Mouse (Mus musculus): ENCODE data around the gene Fnbp1l. TPM values are rescaled to one million over a fixed set of nuclear protein-coding genes. Genes with fewer than 3 reads are reported as not detected.
A peak's percentile ranks its signal among the peaks of the same experiment; 100 is the strongest.

The Fnbp1l gene
- total RNA-seq, 2 experiments from 2014 or later, result 32.5 to 33.9 TPM

DNA sequence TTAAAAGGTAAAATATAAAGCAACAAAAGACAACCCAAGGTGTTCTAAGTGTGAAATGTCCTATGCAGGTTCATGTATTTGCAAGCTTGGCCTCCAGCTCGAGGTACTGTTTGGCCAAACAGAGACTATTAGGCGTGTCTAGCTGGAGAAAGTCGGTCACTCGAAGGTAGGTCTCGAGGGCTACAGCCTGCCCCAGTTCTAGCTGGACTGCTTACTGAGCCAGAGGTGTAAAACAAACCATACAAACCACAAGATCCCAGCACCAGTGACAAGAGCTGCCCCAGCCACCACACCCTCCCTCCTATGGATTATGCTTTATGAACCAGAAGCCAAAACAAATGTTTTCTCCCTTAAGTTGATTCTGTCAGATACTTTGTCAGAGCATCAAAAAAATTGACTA, 7.8 kb downstream of the Fnbp1l start:
- DNase-seq (ENCODE audit: extremely low spot score in 1 of 2, low spot score in 1 of 2), result no peak

DNA sequence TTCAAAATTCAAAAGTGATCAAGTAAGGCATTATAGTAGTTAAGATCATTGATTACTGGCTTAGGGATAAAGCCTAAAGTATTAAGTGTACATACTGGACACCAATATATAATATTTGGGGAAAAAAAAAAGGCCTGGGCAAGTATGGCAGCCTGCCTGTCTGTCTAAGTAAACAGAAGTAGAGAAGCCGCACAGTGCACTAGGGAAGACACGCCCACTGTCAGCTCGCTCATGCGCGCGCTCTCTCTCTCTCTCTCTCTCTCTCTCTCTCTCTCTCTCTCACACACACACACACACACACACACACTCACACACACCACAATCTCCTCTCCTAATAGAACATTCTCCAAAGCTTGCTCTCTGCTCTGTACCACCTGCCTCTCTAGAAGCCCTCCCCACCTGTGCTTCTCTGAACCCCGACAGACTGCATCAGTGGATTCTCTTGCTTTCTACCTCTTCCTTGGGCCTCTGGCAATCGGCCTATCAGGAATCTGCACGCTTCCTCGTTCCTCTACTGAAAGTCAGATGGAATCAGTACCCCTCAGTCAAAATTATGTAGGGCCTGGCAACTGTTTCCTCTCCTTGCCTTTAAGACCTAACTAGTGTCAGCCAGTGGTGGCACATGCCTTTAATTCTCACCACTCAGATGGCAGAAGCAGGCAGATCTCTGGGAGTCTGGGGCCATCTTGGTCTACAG, 13.3 kb downstream of the Fnbp1l start:
- DNase-seq (ENCODE audit: extremely low spot score in 1 of 2, low spot score in 1 of 2), result no peak

DNA sequence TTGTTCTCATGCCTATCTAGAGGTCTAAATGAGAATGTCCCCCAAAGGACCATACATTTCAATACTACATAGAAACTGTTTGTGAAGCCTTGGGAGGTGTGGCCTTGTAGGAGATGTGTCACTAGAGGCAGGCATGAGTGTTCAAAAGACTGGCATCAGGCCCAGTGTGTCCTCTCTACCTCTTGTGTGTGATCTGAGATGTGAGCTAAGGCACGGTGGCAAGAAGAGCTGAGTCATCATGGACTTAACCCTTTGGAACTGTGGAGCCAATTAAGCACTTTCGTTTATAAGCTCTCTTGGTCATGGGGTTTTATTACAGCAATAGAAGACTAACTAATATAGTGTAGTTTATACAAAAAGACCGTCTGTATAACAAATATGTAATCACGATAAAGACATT, 16.3 kb downstream of the Fnbp1l start:
- DNase-seq (ENCODE audit: extremely low spot score in 1 of 2, low spot score in 1 of 2), result no peak

DNA sequence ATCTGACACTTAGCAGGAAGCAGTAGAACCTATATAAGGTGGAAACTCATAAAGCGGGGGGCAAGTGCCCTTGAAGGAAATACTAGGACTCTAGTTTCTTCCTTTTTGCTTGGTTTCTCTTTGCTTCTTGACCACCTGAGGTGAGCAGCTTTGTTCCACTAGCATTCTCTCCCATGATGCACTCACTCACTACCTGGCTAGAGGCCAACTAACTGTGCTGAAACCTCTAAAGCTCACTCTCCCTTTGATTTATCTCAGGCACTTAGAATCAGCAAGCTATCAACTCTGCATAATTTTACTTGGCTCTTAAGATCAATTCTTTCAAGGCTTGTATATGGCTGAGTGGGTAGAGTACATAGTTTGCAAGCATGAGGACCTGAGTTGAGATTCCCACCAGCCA, 17.1 kb downstream of the Fnbp1l start:
- DNase-seq (ENCODE audit: extremely low spot score in 1 of 2, low spot score in 1 of 2), result no peak

DNA sequence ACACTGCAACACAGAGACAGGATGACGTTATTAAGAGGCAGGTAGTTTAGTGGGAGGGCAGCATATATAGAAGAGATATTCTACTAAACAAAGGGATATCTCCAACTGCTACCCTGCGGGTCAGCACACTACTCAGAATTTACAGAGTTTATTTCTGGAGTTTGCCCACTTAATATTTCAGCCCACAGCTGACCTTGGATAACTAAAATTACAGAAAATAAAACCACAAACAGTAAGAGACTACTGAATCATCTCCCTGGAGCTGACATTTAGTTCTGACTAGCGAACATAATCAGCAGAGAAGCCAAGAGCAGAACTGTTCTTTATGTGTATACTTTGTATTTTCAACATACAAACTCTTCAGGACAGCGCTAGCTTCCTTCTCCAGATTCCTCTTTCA, 20.2 kb downstream of the Fnbp1l start:
- no peak for DNase-seq (ENCODE audit: extremely low spot score in 1 of 2, low spot score in 1 of 2)

DNA sequence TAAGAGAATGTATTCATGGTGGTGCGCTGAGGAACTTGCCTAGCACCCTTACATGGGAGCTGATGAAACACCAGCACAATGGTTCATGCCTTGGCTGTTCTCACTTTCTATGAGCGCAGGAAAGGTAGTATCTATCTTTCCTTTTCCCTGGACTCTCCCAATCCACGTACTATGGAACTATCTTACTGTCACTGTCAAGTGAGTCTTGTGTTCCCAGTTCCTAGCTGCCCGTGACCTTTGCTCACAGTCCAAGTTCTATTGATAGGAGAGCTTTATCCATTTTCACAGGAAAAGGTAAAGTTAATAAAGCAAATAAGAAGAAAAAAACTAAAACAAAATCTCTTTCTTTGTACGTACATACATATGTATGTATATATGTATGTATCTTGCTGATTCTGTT, 28.7 kb downstream of the Fnbp1l start:
- no peak for DNase-seq (ENCODE audit: extremely low spot score in 1 of 2, low spot score in 1 of 2)

DNA sequence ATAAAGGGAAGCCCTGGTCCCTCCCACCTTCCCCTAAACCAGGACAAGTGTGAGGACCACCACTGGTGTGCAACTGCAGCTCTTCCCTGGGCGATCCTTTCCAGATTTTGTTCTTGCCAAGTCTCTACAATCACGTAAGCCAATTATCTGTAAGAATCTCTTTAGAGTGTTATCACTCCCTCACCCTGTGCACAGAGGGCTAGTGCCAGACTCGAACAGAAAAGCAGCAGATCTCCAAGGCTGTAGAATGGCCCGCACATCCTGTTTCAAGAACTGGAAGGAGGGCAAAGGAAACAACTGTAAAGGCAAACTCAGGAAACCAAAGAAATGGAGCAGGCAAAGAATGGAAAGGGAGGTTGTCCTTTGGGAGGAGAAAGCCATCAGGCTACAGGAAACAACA, 29.2 kb downstream of the Fnbp1l start:
- no peak for DNase-seq (ENCODE audit: extremely low spot score in 1 of 2, low spot score in 1 of 2)

DNA sequence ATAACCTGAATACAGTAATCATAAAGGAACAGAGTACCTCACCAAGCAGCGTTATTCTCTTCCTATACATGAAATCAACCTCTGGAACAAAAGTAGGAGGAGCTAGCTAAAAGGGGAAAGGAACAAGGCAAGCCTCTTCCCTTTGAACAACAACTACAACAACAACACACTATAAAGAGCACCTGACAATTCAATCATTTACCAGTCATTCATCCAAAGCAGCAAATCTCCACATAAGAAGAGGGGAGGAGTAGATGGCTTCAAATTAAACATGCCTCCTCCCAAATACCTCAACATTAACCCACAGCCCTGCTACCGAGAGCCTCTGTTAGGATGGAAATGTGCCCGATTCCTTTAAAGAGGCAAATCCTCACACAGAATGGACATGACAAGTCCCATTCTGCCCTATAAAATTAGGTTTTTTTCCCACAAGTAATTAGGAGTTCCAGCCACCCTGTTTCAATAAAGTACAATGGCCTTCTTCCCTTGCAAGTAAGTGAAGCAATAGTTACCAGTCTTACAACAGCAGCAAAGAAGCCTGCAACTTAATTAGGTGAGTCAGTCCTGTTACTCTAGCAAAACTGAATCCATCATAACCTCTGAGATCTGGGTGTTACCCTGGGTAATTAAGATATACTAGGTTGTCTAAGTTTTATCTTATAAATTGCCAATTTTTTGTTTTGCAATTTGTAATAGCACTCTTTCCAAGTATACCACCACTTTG, 32.4 kb downstream of the Fnbp1l start:
- DNase-seq (ENCODE audit: extremely low spot score in 1 of 2, low spot score in 1 of 2), result no peak

DNA sequence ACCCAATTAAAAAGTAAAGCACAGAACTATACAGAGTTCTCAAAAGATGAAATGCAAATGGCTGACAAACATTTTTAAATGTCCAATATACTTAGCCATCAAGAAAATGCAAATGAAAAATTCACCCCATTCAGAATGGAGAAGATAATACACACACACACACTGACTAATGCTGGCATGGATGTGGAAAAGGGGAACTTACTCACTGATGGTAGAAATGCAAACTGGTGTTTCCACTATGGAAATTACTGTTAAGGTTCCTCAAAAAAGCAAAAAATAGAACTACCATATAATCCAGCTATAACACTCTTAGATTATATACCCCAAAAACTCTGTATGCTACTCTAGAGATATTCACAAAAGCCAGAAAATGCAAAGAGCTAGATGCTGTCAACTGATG, 42.2 kb downstream of the Fnbp1l start:
- no peak for DNase-seq (ENCODE audit: extremely low spot score in 1 of 2, low spot score in 1 of 2)

DNA sequence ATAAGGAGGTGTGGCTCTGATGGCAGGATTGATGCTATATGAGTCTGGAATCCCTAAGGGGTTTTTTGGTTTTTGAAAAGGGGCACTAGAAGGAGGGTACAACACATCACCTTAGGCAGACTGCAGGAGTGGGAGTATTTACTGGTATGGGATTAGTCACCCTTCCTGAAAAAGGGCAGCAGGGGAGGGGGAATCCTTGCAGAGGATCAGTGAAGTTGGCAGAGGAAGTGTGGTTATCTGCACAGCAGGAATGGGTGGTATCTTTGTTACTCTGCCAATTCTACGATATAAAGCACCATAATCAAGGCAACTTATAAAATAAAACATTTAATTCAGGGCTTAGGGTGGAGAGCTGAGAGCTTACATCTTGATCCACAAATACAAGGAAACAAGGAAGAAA, 44.6 kb downstream of the Fnbp1l start:
- no peak for DNase-seq (ENCODE audit: extremely low spot score in 1 of 2, low spot score in 1 of 2)

DNA sequence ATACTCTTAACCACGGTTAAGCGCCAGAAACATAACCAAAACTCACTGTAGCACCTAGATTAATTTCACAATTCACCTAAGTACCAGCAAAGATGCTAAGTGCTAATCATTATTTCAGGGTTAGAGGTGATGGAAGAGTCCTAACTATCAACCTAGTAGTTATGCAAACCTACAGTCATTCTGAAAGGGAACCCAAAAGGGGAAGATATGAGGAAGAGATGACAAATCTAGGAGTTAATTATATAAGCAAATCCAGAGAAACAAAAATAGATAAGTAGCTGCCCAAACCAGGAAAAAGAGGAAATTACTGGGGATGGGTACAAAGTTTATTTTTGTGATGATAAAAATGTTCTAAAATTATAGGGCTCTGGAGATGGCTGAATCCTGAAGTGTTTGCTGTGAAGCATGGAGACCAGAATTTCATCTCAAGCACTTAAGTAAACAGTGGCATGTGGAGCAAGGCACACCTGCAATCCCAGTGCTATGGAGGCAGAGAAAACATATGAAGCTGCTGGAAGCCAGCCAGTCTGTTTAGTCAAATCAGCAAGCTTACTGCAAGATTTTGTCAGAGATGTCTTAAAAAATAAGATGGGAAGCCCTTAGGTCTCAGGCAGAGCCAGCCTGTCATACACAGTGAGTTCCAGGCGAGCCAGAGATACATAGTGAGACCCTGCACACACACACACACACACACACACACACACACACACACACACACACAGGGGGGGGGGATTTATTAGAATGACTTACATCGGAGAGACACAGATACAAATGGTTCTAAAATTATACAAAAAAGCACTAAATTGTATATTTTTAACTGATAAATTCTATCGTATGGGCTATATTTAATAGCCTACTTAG, 45.9 kb downstream of the Fnbp1l start:
- peak in 1 of 2 experiments; percentile 11 for DNase-seq (ENCODE audit: extremely low spot score in 1 of 2, low spot score in 1 of 2)

DNA sequence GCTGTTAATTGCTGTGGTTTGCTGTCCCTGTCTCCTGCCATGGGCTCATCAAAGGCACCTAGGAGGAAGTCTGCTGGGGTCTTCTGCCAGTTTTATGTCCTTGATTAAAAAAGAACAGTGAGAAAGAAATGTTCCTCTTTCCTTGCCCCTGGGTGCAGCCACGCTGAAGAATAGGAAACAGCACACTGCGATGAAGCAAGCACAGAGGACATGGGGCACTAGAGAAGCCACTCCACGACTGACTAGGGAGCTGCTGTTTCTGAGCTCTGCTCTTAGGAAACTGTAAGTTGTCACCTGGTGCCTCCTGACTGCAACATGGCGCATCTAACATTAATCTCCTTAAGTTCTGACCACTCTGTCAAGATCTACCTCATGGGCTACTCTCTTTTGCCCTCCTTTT, 53.0 kb downstream of the Fnbp1l start:
- DNase-seq (ENCODE audit: extremely low spot score in 1 of 2, low spot score in 1 of 2), result no peak

DNA sequence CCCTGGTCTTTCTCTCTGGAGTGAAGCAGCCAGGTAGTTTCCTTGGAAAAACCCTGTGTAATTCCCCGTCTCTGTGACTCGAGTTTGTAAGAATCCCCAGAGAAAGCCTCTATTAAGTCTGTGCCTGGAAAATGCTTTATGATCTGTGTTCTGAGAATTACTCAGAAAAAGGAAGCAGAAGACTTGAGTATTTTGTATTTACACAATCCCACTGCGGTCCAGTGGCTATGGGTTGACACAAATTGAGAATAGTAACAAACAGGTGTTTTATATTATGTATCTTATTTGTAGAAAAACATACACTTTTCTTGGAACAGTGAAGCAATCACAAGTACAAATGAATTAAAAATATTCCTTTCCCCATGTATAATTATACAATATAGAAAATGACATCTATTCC, 53.4 kb downstream of the Fnbp1l start:
- DNase-seq (ENCODE audit: extremely low spot score in 1 of 2, low spot score in 1 of 2), result no peak

DNA sequence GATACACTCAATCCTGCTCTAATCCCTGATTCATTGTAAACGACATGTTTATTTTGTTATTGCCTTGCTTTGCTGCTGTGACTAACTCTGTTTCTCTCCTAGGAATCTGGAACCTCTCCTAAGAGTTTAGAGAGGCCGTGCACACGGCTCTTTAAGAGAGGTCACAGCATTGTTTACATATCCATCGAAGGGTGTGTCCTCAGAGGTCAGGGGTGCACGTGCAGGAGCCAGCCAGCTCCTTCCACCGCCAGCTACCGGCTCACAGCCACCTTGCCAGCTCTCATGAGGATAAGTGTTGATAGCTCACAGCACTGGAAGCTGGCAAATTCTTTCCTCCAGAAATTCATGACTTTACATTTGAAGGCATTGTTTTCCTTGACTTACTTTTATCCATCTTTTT, 54.2 kb downstream of the Fnbp1l start:
- no peak for DNase-seq (ENCODE audit: extremely low spot score in 1 of 2, low spot score in 1 of 2)

DNA sequence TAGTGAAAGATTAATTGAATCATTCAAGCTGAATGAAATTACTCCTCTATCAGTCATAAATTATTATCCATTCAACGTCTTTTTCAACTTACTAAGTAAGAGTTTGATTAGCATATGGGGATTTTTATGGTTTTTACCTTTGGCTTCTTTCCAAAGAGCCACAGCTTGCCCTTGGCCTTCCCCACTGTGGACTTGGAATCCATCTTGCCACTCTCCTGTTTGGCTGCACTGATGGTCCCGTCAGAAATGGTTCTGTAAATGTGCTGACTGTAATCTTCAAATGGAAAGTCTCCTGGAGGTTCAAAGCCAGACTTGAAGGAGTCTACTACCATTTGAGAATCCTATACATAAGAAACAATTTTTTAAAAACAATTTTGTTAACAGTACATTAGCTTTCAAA, 61.7 kb downstream of the Fnbp1l start:
- DNase-seq (ENCODE audit: extremely low spot score in 1 of 2, low spot score in 1 of 2), result no peak

DNA sequence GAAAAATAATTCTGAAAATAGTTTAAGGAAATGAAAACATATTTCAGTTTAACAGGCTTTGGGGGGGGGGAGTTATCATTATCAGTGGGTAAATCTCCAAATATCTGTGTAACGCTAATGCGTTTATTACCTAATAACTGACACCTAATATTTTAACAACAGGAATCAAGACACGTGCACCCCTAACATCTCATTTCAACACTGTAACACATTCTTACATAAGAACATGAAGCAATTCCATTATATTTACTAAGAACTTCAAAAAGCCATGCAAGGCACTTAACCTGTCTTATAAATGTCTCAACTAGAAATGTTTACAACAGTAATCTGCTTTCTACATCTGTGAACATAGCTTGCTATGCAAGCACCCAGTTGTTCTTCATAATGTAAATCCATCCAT, 68.3 kb downstream of the Fnbp1l start:
- no peak for DNase-seq (ENCODE audit: extremely low spot score in 1 of 2, low spot score in 1 of 2)

DNA sequence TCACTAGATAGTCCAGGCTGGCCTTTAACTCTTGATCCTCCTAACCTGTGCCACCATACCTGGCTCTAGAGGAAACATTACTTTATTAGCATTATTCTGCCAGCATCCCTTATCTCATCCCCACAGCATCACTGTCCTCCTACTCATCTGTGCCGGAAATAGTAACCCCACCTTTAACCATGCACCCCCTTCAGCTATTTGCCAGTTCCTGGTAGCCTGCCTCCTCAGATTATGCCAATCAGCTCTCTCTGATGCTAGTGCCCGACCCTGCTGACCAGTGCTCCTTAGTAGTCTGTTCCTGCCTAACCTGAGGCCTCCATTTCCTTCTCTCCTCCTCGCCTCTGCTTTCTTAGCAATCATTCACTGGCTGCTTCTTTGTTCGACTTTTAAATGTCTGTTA, 72.0 kb downstream of the Fnbp1l start:
- DNase-seq (ENCODE audit: extremely low spot score in 1 of 2, low spot score in 1 of 2), result no peak

DNA sequence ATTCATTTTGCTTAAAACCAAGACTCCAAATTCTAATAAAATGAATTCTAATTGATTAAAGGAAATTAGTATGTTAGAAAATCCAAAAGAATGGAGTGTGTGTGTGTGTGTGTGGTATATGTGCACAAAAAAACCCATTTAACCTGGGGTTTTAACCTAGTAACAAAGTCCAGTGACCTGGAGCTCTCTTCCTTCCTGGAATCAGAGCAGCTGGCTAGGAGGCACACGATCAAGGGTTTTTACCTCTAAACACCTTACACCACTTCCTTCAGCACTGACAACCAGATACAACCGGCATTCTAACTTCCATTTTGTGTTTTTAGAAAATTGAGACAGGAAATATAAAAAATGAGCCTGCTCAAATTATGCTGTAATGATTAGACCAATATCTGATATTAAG, 74.2 kb downstream of the Fnbp1l start:
- DNase-seq (ENCODE audit: extremely low spot score in 1 of 2, low spot score in 1 of 2), result no peak

DNA sequence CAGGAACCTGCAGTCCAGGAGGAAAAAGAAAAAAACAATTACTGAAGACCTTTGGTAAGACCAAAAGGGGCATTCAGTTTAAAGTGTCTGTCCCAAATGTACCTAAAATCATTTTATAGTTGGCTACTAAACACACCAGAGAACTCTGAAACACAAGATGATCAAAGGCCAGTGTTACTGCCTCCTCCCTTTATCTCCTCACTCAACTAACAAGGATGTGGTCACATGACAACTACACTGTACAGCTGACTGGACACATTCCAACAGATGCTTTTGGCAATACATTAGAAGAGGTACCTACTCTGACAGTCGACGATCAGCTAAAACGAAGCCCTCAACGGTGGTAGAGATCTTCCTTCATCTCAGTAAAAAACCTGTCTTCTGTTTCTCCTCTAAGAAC, 78.6 kb downstream of the Fnbp1l start:
- no peak for DNase-seq (ENCODE audit: extremely low spot score in 1 of 2, low spot score in 1 of 2)

DNA sequence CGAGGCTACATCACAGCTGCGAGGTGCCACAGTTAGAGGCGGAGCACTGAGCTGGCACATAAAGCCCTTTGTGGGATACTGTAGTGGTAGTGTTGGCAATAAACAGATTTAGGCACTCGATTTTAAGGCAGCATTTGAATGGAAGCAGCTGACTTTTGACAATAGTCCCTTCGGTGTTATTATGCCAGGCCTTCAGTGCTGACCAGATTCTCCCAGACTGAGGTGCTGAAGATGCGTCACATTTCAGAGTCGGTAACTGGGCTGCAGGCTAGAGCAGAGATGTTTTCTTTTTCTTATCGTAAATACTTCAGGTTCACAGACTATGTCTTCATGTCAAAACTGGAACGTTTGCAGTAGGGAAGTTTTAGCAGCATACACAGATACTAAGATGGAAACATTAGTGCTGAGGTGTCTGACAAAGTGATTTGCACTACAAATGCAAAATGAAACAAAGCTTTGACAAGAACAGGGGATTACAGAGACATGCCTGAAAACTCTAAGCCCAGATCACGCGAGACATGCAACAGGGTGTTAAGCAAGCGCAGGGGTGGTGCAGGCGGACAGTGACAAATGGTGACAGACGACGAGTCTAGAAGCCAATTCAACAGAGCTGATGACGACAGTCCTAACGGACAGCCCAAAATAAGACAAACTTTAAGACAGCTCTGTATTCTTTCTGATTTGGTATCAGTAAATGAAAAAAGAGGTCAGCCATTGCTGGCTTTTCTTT, 79.4 kb downstream of the Fnbp1l start:
- no peak for DNase-seq (ENCODE audit: extremely low spot score in 1 of 2, low spot score in 1 of 2)

DNA sequence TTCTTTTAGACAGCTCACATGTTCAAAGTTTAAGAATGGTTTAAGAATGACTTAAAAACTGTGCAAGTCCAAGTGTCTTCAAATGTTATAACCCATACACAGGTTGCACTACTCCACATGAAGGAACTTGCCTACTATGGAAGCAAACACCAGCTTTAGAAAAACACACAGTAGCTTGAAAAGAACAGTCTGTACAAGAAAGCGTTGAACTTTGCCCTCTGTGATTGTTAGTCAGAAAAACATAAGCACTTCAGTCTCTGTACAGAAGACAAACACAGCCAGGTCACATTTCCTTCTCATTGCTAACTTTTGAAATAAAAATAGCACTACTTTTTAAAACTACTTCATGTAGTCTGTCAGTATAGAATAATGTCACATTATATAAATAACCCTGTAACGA, 80.7 kb downstream of the Fnbp1l start:
- DNase-seq (ENCODE audit: extremely low spot score in 1 of 2, low spot score in 1 of 2), result no peak
